Mouse (Mus musculus) heart, postnatal 0 days (tissue): Measurements from ENCODE around the gene Arid3a. TPM values are rescaled to one million over a fixed set of nuclear protein-coding genes. Genes with fewer than 3 reads are reported as not detected.

Experiments
- ATAC-seq: fragments of 200-750 bp; cut with Nextera tagmentation; 2 replicates; pipeline ENCODE4 v1.8.0; 2017; ENCODE audit warnings: low read depth, moderate number of reproducible peaks, moderate library complexity; ENCODE audit not compliant: insufficient read depth
- DNase-seq: peaks from one replicate; pipeline ENCODE4 v3.0.0-alpha.2; 2016; ENCODE audit warnings: low spot score
- H3K27ac ChIP-seq: fragments of 300-500 bp; sonication (generic); 2 replicates; pipeline ENCODE4 v1.5.1; 2014; ENCODE audit warnings: low read depth, mild to moderate bottlenecking
- H3K27me3 ChIP-seq: fragments of 300-500 bp; sonication (generic); 2 replicates; pipeline ENCODE4 v1.6.1; 2014; ENCODE audit warnings: low read length, mixed read lengths; ENCODE audit not compliant: control insufficient read depth, insufficient read depth
- H3K36me3 ChIP-seq: fragments of 300-500 bp; sonication (generic); replicated peaks from 2 replicates; pipeline ENCODE4 v1.6.1; 2014; ENCODE audit warnings: low read length, mixed read lengths; ENCODE audit not compliant: control insufficient read depth, insufficient read depth
- H3K4me1 ChIP-seq: fragments of 300-500 bp; sonication (generic); 2 replicates; pipeline ENCODE4 v1.6.1; 2014; ENCODE audit warnings: antibody characterized with exemption; ENCODE audit not compliant: control insufficient read depth, insufficient read depth
- H3K4me2 ChIP-seq: fragments of 300-500 bp; sonication (generic); 2 replicates; pipeline ENCODE4 v1.6.1; 2014; ENCODE audit warnings: low read depth, mild to moderate bottlenecking, low read length, moderate library complexity
- H3K4me3 ChIP-seq: fragments of 300-500 bp; sonication (generic); 2 replicates; pipeline ENCODE4 v1.5.1; 2014; ENCODE audit warnings: low read depth, low read length
- H3K9ac ChIP-seq: fragments of 300-500 bp; sonication (generic); replicated peaks from 2 replicates; pipeline ENCODE4 v1.6.1; 2014; ENCODE audit warnings: low read depth, low read length, mixed read lengths
- H3K9me3 ChIP-seq: fragments of 300-500 bp; sonication (generic); replicated peaks from 2 replicates; pipeline ENCODE4 v1.6.1; 2016; ENCODE audit warnings: low read length; ENCODE audit not compliant: control insufficient read depth
- CTCF ChIP-seq: IDR thresholded peaks from 2 replicates; pipeline ENCODE4 v1.5.1; 2016; ENCODE audit warnings: antibody characterized with exemption, control low read depth, low read depth
- EP300 ChIP-seq: IDR thresholded peaks from 2 replicates; pipeline ENCODE4 v1.6.1; 2016; ENCODE audit warnings: antibody characterized with exemption, low read depth
- WGBS: fragments of 180-500 bp; shearing (Covaris S2); extraction: QIAGEN DNeasy Blood & Tissue Kit; methylation state at CpG from one replicate; pipeline ENCODE4 v1.1.7; 2014; 5-methylcytosine and 5-hydroxymethylcytosine counted together
- polyA plus RNA-seq: library from polyadenylated mRNA; unstranded; fragments of >200 nt; fragmentation: Nextera tagmentation; extraction: Ambion mirVana; gene quantifications from 2 replicates; pipeline ENCODE4 v1.2.1, GENCODE M21; 2015
- total RNA-seq: library from RNA; depleted of rRNA; stranded (reverse); fragments of >200 nt; gene quantifications from 2 replicates; pipeline ENCODE4 v1.2.3, GENCODE M21; 2014; ENCODE audit warnings: low replicate concordance

Arid3a gene
- total and polyA plus RNA-seq, 2 experiments from 2014 or later: 0.77 to 5.6 TPM

DNA sequence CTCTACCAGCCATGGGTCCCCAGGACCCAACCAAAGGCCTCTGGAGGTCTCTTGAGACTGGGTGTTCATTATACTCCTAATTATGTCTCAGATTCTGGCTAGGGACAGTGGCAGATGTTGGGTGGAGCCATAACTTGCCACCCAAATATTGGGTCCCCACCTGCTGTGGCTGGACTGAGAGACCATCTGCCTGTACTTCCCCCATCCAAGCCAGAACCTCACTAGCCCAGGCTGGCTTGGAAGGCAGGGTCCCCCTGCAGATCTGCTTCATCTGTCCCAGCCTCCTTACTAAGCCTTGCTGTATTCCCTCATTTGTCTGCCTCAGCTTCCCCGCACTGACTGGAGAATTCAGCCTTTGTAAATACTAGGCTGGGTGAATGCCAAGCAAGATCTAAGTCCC lies 41.3 kb downstream of the Arid3a start:
- Histone ChIP-seq H3K4me3 (no peak overlapping the region), H3K9me3 (no peaks in the 10 kb centered on the region), H3K9ac (no peak overlapping the region), H3K27ac (no peak overlapping the region), H3K27me3 (peaks cover 28% of the 10 kb centered on the region), H3K36me3 (peaks cover 50% of the 10 kb centered on the region), H3K4me1 (no peaks in the 10 kb centered on the region), H3K4me2 (no peak overlapping the region)
- TF ChIP-seq CTCF: no peak
- DNase-seq: no peak
- no peak for ATAC-seq
- WGBS: 84% methylated on average over 1 of the region's 1 CpGs

DNA sequence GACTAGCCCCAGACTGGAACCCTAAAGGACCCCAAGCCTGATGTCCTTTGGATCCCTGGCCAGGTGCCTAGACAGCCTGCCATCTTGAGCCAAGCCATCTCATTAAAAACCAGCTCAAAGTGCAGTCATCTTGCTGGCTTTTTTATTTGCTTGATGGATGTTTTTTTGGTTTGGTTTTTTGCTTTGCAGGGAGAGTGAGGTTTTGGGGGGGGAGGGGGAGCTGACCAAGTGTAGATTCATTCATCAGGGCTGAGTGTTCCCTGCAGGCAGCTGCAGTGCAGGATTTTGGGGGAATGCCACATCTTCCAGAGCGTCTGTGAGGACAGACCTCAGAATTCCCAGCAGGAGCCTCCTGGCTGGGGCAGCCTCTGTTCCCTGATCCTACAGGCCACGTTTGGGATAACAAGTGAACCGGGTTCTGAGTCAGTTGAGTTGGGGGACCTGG lies 42.3 kb downstream of the Arid3a start:
- H3K9ac ChIP-seq: no peak overlapping the region
- no peak overlapping the region for H3K27ac ChIP-seq
- no peak overlapping the region for H3K4me2 ChIP-seq
- DNase-seq (no peak), ATAC-seq (no peak)
- no peak overlapping the region for H3K4me3 ChIP-seq
- peaks cover 43% of the 10 kb centered on the region for H3K36me3 ChIP-seq
- no peaks in the 10 kb centered on the region for H3K9me3 ChIP-seq
- H3K27me3 ChIP-seq: peaks cover 28% of the 10 kb centered on the region
- TF ChIP-seq EP300 (no peak), CTCF (no peak)
- H3K4me1 ChIP-seq: no peaks in the 10 kb centered on the region
- 22% methylated on average over 3 of the region's 3 CpGs for WGBS

DNA sequence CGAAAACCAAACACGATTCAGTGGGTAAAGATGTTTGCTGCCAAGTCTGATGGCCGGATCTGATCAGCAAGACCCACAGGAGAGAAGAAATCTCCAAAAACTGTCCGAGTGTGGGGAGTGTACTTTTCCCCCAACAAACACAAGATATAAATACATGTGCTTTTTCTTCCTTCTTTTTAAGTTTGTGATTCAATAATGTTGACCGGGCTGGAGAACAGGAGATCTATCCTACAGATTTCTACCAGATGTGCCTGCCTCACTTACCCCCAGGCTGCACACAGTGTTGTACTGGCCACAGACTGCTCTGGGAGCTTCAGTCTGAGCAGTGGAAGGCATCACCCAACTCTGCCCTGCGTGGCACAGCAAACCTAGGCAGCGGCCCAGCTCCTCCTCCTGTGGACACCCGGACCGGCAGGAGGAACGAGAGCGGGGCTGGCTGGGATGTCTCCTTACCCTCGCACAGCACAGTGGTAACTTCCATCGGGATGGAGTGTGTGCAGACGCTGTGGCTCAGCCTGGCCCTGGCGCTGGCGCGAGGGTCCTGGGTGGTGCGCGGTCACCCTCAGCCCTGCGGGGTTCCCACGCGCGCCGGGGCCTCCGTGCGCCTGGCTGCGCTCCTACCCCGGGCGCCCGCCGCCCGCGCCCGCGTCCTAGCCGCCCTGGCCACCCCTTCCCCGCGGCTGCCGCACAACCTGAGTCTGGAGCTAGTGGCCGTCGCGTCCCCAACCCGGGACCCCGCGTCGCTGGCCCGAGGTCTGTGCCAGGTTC lies 43.8 kb downstream of the Arid3a start, which contains the start of gene Grin3b:
Gene Grin3b (plus strand): TSS at position 301 of the 768 bp plus-strand sequence.
- H3K4me3 ChIP-seq: peak within 1 kb of the TSS; percentile 35
- no peaks in the 10 kb centered on the region for H3K4me1 ChIP-seq
- peak within 1 kb of the TSS; percentile 30; the same call in 1 of the 2 replicates for H3K9ac ChIP-seq
- ATAC-seq (peak; percentile 7), DNase-seq (no peak)
- TF ChIP-seq CTCF: no peak
- no peak for TF ChIP-seq EP300
- peaks cover 28% of the 10 kb centered on the region for H3K27me3 ChIP-seq
- H3K4me2 ChIP-seq: peak within 1 kb of the TSS; percentile 59
- no peak within 1 kb of the TSS for H3K27ac ChIP-seq
- peaks cover 37% of the 10 kb centered on the region for H3K36me3 ChIP-seq
- no peaks in the 10 kb centered on the region for H3K9me3 ChIP-seq
- WGBS: 9% methylated on average over 44 of the region's 47 CpGs

DNA sequence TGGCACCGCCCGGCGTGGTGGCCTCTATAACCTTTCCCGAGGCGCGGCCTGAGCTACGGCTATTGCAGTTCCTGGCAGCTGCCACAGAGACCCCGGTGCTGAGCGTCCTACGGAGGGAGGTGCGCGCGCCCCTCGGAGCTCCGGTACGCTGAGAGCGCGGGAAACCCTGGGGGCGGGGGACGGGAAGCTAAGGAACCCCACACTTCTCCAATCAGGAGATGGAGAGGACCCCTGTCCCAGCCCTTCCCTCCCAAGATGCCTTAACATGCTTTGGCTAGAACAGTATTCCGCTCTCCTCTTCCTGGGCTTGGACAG lies 44.3 kb downstream of the Arid3a start:
- peaks cover 28% of the 10 kb centered on the region for H3K27me3 ChIP-seq
- no peak for TF ChIP-seq CTCF
- no peak for TF ChIP-seq EP300
- 3% methylated on average over 21 of the region's 21 CpGs for WGBS

DNA sequence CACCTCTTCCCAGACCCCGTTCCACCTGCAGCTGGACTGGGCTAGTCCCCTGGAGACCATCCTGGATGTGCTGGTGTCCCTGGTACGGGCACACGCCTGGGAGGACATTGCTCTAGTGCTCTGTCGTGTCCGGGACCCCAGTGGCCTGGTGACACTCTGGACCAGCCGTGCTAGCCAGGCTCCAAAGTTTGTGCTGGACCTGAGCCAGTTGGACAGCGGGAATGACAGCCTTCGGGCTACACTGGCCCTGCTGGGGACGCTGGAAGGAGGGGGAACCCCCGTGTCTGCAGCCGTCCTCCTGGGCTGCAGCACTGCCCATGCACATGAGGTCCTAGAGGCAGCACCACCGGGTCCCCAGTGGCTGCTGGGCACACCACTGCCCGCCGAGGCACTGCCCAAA lies 46.0 kb downstream of the Arid3a start:
- H3K4me2 ChIP-seq: no peak overlapping the region
- no peaks in the 10 kb centered on the region for H3K9me3 ChIP-seq
- 32% methylated on average over 14 of the region's 14 CpGs for WGBS
- DNase-seq (no peak), ATAC-seq (peak; percentile 16; the same call in 1 of the 2 replicates)
- H3K4me3 ChIP-seq: no peak overlapping the region
- H3K27ac ChIP-seq: no peak overlapping the region
- peaks cover 37% of the 10 kb centered on the region for H3K36me3 ChIP-seq
- H3K9ac ChIP-seq: no peak overlapping the region
- TF ChIP-seq CTCF: no peak
- TF ChIP-seq EP300: no peak
- H3K27me3 ChIP-seq: peaks cover 28% of the 10 kb centered on the region
- H3K4me1 ChIP-seq: no peaks in the 10 kb centered on the region

More for the DNA sequence above, 44.3 kb downstream of the Arid3a start:
- ATAC-seq: no peak
- H3K9ac ChIP-seq: peak overlapping the region; percentile 30; the same call in 1 of the 2 replicates
- DNase-seq: no peak
- H3K36me3 ChIP-seq: peaks cover 37% of the 10 kb centered on the region
- H3K4me1 ChIP-seq: no peaks in the 10 kb centered on the region
- no peak overlapping the region for H3K27ac ChIP-seq
- no peaks in the 10 kb centered on the region for H3K9me3 ChIP-seq
- peak overlapping the region; percentile 35 for H3K4me3 ChIP-seq
- H3K4me2 ChIP-seq: peak overlapping the region; percentile 59

DNA sequence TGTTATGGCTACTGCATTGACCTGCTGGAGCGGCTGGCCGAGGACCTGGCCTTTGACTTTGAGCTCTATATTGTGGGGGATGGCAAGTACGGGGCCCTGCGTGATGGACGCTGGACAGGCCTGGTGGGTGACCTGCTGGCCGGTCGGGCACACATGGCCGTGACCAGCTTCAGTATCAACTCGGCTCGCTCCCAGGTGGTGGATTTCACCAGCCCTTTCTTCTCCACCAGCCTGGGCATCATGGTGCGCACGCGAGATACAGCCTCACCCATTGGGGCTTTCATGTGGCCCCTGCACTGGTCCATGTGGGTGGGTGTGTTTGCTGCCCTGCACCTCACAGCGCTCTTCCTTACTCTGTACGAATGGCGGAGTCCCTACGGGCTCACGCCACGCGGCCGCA lies 47.2 kb downstream of the Arid3a start:
- ATAC-seq (no peak), DNase-seq (no peak)
- 90% methylated on average over 21 of the region's 21 CpGs for WGBS
- Histone ChIP-seq H3K9ac (no peak overlapping the region), H3K4me3 (no peak overlapping the region), H3K27me3 (peaks cover 28% of the 10 kb centered on the region), H3K9me3 (no peaks in the 10 kb centered on the region), H3K36me3 (peaks cover 46% of the 10 kb centered on the region), H3K27ac (no peak overlapping the region), H3K4me2 (no peak overlapping the region), H3K4me1 (no peaks in the 10 kb centered on the region)
- TF ChIP-seq CTCF (no peak), EP300 (no peak)
